Mouse (Mus musculus): ENCODE data around the gene Gpr35.
"Not testable (repeated sequence)": the region's sequence is repeated elsewhere in the genome, so short reads cannot be mapped to it uniquely, and the experiment has no call there.

DNA sequence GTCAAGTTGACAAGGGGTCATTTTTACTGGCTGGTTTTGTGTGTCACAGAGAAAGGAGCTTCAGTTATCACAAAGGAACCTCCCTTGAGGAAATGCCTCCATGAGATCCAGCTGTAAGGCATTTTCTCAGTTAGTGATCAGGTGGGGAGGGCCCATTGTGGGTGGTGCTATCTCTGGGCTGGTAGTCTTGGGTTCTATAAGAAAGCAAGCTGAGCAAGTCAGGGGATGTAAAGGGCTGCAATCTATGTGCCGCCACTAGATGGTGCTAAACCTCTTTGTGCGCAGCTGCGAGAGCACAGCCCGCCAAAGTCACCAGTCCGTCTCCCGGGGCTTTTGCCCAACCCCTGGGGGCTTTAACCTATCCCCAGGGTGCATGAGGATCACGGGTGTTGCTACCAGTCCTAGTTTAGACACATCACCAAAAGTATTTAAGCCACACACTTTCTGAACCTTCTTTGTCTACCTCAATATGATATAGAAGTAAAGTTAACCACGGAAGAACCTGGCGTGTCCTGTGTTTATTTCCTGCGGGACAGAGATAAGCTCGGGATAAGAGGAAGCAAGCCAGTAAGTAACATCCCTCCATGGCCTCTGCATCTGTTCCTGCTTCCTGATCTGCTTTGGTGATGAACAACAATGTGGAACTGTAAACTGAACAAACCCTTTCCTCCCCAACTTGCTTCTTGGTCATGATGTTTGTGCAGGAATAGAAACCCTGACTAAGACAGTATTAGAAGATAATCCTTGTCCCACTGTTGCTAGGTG, 6.1 kb downstream of the Gpr35 start:
- peak; percentile 14; the same call in 1 of the 2 replicates for TF ChIP-seq CTCF (IDR thresholded peaks at IDR 0.05; ENCODE audit: low read depth, low read length)
- not testable (repeated sequence) for TF ChIP-seq POLR2A (IDR thresholded peaks at IDR 0.05; ENCODE audit: borderline replicate concordance, low read depth, low read length)

Measured in bone marrow macrophage, adult 2 months (primary cell).